Mouse (Mus musculus) kidney, embryonic 14.5 days (tissue): ENCODE results near the gene Rab11fip5. TPM values are rescaled to one million over a fixed set of nuclear protein-coding genes. Genes with fewer than 3 reads are reported as not detected.
A peak's percentile ranks its signal among the peaks of the same experiment; 100 is the strongest.

Source experiments
- ATAC-seq: fragments of 200-750 bp; cut with Nextera tagmentation; 2 replicates; pipeline ENCODE4 v1.8.0; 2017; ENCODE audit warnings: moderate number of reproducible peaks, mild to moderate bottlenecking, moderate TSS enrichment, moderate library complexity; ENCODE audit not compliant: low FRiP score, low TSS enrichment
- H3K27ac ChIP-seq: fragments of 300-500 bp; sonication (generic); 2 replicates; pipeline ENCODE4 v1.5.1; 2014; ENCODE audit warnings: low read depth, mild to moderate bottlenecking, low read length, moderate library complexity, mixed read lengths
- H3K27me3 ChIP-seq: fragments of 300-500 bp; sonication (generic); 2 replicates; pipeline ENCODE4 v1.6.1; 2014; ENCODE audit warnings: mild to moderate bottlenecking, low read length; ENCODE audit not compliant: control insufficient read depth, insufficient read depth
- H3K36me3 ChIP-seq: fragments of 300-500 bp; sonication (generic); 2 replicates; pipeline ENCODE4 v1.6.1; 2014; ENCODE audit warnings: low read length, mixed read lengths; ENCODE audit not compliant: control insufficient read depth, insufficient read depth
- H3K4me1 ChIP-seq: fragments of 300-500 bp; sonication (generic); 2 replicates; pipeline ENCODE4 v1.6.1; 2014; ENCODE audit warnings: low read length, mixed read lengths; ENCODE audit not compliant: control insufficient read depth, insufficient read depth
- H3K4me2 ChIP-seq: fragments of 300-500 bp; sonication (generic); replicated peaks from 2 replicates; pipeline ENCODE4 v1.6.1; 2014; ENCODE audit warnings: low read depth, mild to moderate bottlenecking, low read length
- H3K4me3 ChIP-seq: fragments of 300-500 bp; sonication (generic); 2 replicates; pipeline ENCODE4 v1.5.1; 2014; ENCODE audit warnings: mild to moderate bottlenecking, low read length
- H3K9ac ChIP-seq: fragments of 300-500 bp; sonication (generic); 2 replicates; pipeline ENCODE4 v1.6.1; 2014; ENCODE audit warnings: low read depth, mild to moderate bottlenecking, low read length, moderate library complexity
- H3K9me3 ChIP-seq: fragments of 300-500 bp; sonication (generic); 2 replicates; pipeline ENCODE4 v1.6.1; 2016; ENCODE audit warnings: low read length; ENCODE audit not compliant: control insufficient read depth
- WGBS: fragments of 180-500 bp; shearing (Covaris S2); extraction: QIAGEN DNeasy Blood & Tissue Kit; methylation state at CpG from one replicate; pipeline ENCODE4 v1.1.7; 2014; 5-methylcytosine and 5-hydroxymethylcytosine counted together
- polyA plus RNA-seq: library from polyadenylated mRNA; unstranded; fragments of >200 nt; fragmentation: Nextera tagmentation; extraction: Ambion mirVana; gene quantifications from 2 replicates; pipeline ENCODE4 v1.2.1, GENCODE M21; 2014

Gene Rab11fip5
- polyA plus RNA-seq, 1 experiment from 2014 or later = 9.0 TPM

DNA sequence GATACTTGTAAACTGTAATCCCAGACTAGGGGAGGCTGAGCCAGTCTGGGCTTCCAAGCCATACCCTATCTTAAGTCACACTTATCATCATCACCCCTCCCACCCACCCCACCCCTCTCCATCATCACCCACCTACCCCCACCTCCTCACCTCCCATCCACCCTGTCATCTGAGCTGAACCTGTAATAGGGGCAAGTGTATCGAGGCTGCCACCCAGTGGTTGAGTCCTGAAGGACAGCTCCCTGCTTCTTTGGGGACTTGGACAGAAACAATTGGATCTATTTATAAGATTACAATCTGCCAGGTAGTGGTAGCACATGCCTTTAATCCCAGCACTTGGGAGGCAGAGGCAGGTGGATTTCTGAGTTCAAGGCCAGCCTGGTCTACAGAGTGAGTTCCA, 22.7 kb upstream of the Rab11fip5 start:
- no peak overlapping the region for H3K4me3 ChIP-seq
- H3K36me3 ChIP-seq = no peaks in the 10 kb centered on the region
- H3K4me2 ChIP-seq = no peak overlapping the region
- no peaks in the 10 kb centered on the region for H3K27me3 ChIP-seq
- 29% methylated on average over 1 of the region's 1 CpGs for WGBS
- no peak overlapping the region for H3K27ac ChIP-seq
- H3K9me3 ChIP-seq = no peaks in the 10 kb centered on the region
- ATAC-seq = no peak
- no peaks in the 10 kb centered on the region for H3K4me1 ChIP-seq
- no peak overlapping the region for H3K9ac ChIP-seq

DNA sequence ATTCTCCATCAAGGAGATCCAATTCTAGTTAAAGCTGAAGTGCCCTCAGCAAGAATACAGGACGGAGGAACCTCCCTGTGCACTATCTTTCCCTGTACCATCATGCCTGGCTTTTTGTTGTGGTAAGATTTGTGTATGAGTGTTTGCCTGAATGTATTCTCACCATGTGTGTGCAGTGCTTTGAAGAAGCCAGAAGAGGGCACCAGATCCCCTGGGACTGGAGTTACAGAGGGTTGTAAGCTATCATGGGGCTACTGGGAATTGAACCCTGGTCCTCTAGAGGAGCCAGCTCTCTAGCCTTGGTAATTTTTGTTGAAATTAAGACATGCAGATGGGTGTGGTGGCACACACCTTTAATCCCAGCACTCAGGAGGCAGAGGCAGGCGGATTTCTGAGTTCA, 20.9 kb upstream of the Rab11fip5 start:
- no peaks in the 10 kb centered on the region for H3K27me3 ChIP-seq
- H3K27ac ChIP-seq = no peak overlapping the region
- 90% methylated on average over 2 of the region's 2 CpGs for WGBS
- ATAC-seq = no peak
- H3K9ac ChIP-seq = no peak overlapping the region
- H3K4me3 ChIP-seq = no peak overlapping the region
- no peak overlapping the region for H3K4me2 ChIP-seq
- no peaks in the 10 kb centered on the region for H3K36me3 ChIP-seq
- no peaks in the 10 kb centered on the region for H3K9me3 ChIP-seq
- H3K4me1 ChIP-seq = no peaks in the 10 kb centered on the region

GRCm38 (mm10) chr6:85391803-85392202, 17.4 kb upstream of the Rab11fip5 start:
- Histone ChIP-seq H3K27me3 (no peaks in the 10 kb centered on the region), H3K9ac (no peak overlapping the region), H3K4me3 (no peak overlapping the region), H3K9me3 (no peaks in the 10 kb centered on the region), H3K36me3 (no peaks in the 10 kb centered on the region), H3K4me1 (no peaks in the 10 kb centered on the region), H3K27ac (no peak overlapping the region), H3K4me2 (no peak overlapping the region)
- no peak for ATAC-seq
- whole genome bisulfite sequencing = 27% methylated on average over 5 of the region's 7 CpGs

- no peak for ATAC-seq
Observed at GRCm38 (mm10) chr6:85388608-85389007, 14.2 kb upstream of the Rab11fip5 start.

GRCm38 (mm10) chr6:85382791-85383190, 8.4 kb upstream of the Rab11fip5 start:
- no peak overlapping the region for H3K27ac ChIP-seq
- no peak overlapping the region for H3K4me3 ChIP-seq
- WGBS = 73% methylated on average over 2 of the region's 2 CpGs
- no peaks in the 10 kb centered on the region for H3K27me3 ChIP-seq
- peaks cover 8% of the 10 kb centered on the region; the same call in 1 of the 2 replicates for H3K4me1 ChIP-seq
- H3K9ac ChIP-seq = no peak overlapping the region
- no peaks in the 10 kb centered on the region for H3K36me3 ChIP-seq
- no peak for ATAC-seq
- H3K4me2 ChIP-seq = no peak overlapping the region
- no peaks in the 10 kb centered on the region for H3K9me3 ChIP-seq

More at GRCm38 (mm10) chr6:85388608-85389007, 14.2 kb upstream of the Rab11fip5 start:
- no peak overlapping the region for H3K27ac ChIP-seq
- no peaks in the 10 kb centered on the region for H3K4me1 ChIP-seq
- H3K4me3 ChIP-seq = no peak overlapping the region
- H3K9me3 ChIP-seq = no peaks in the 10 kb centered on the region
- WGBS = 82% methylated on average over 5 of the region's 5 CpGs
- H3K9ac ChIP-seq = no peak overlapping the region
- no peaks in the 10 kb centered on the region for H3K36me3 ChIP-seq
- no peak overlapping the region for H3K4me2 ChIP-seq
- H3K27me3 ChIP-seq = no peaks in the 10 kb centered on the region

- 87% methylated on average over 10 of the region's 10 CpGs for WGBS
- Histone ChIP-seq H3K27me3 (no peaks in the 10 kb centered on the region), H3K4me3 (no peak overlapping the region), H3K36me3 (no peaks in the 10 kb centered on the region), H3K27ac (no peak overlapping the region), H3K4me2 (no peak overlapping the region), H3K9me3 (no peaks in the 10 kb centered on the region), H3K9ac (no peak overlapping the region), H3K4me1 (peaks cover 8% of the 10 kb centered on the region; the same call in 1 of the 2 replicates)
- ATAC-seq = no peak
Observed at GRCm38 (mm10) chr6:85381648-85382020, 7.2 kb upstream of the Rab11fip5 start.

GRCm38 (mm10) chr6:85380901-85381647, 6.6 kb upstream of the Rab11fip5 start:
- H3K9me3 ChIP-seq = no peaks in the 10 kb centered on the region
- H3K9ac ChIP-seq = no peak overlapping the region
- peak overlapping the region; percentile 61; the same call in 1 of the 2 replicates for H3K27ac ChIP-seq
- H3K4me2 ChIP-seq = peak overlapping the region; percentile 13
- H3K4me1 ChIP-seq = peaks cover 8% of the 10 kb centered on the region; the same call in 1 of the 2 replicates
- H3K36me3 ChIP-seq = no peaks in the 10 kb centered on the region
- no peaks in the 10 kb centered on the region for H3K27me3 ChIP-seq
- no peak for ATAC-seq
- WGBS = 13% methylated on average over 17 of the region's 17 CpGs
- H3K4me3 ChIP-seq = no peak overlapping the region

DNA sequence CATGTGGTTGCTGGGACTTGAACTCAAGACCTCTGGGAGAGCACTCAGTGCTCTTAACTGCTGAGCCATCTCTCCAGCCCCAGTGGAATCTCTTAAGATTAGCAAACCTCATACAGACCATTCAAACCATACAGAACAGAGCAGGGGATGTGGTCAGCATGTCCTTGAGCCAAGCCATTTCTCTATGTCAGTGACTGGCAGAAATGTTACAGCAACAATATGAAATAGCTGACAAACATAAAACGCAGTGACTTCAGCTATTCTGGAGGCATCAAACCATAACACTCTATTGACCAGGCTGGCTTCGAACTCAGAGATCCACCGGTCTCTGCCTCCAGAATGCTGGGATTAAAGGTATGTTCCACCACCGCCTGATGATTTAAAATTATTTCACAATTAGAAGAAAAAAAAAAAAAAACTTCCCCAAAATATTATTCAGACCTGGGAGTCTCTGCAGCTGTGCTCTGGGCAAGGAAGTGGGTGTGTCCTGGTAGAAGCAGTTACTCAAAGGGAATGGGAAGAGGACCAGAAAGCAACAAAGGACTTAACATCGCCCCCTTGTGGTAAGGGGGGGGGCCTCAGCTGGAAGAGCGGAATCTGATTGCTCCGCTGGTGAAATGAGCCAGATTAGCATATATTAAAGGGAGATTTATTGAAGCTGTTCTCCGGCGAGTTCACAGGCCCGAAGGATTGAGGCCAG, 5.9 kb upstream of the Rab11fip5 start:
- 27% methylated on average over 10 of the region's 10 CpGs for WGBS
- peaks cover 8% of the 10 kb centered on the region; the same call in 1 of the 2 replicates for H3K4me1 ChIP-seq
- H3K27ac ChIP-seq = no peak overlapping the region

DNA sequence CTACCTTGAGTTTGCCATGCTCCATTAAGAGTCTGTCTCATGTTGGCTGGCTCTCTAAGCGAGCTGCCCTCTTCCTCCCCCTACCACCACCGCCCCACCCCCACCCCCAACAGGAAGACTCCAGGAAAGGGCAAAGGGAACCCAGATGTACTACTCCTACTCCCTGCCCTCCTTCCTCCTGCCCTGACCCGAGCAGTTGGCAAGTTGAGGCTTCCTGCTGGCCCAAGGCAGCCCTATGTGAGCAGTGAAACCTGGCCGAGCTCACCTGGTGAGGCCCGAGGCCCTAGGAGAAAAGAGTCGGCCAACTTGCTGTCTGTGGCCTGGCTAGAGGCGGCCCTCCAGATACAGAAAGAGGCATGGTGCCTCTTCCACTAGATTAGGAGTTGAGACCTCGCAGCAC, 4.2 kb upstream of the Rab11fip5 start:
- H3K36me3 ChIP-seq = no peaks in the 10 kb centered on the region
- H3K9ac ChIP-seq = no peak overlapping the region
- ATAC-seq = no peak
- H3K9me3 ChIP-seq = no peaks in the 10 kb centered on the region
- H3K4me3 ChIP-seq = no peak overlapping the region
- H3K4me1 ChIP-seq = peaks cover 10% of the 10 kb centered on the region
- WGBS = 58% methylated on average over 7 of the region's 8 CpGs
- no peaks in the 10 kb centered on the region for H3K27me3 ChIP-seq
- H3K4me2 ChIP-seq = no peak overlapping the region
- peak overlapping the region; percentile 55; the same call in 1 of the 2 replicates for H3K27ac ChIP-seq

More for the DNA sequence above, 5.9 kb upstream of the Rab11fip5 start:
- Histone ChIP-seq H3K4me2 (peak overlapping the region; percentile 13), H3K36me3 (no peaks in the 10 kb centered on the region), H3K4me3 (no peak overlapping the region), H3K27me3 (no peaks in the 10 kb centered on the region), H3K9ac (no peak overlapping the region), H3K9me3 (no peaks in the 10 kb centered on the region)
- peak; percentile 91 for ATAC-seq
